Mouse (Mus musculus) kidney, embryonic 16.5 days (tissue): Measurements from ENCODE around the gene Cnih2. TPM values are rescaled to one million over a fixed set of nuclear protein-coding genes. Genes with fewer than 3 reads are reported as not detected.
"Not testable (repeated sequence)": the region's sequence is repeated elsewhere in the genome, so short reads cannot be mapped to it uniquely, and the experiment has no call there.

Experiments
- ATAC-seq: fragments of 200-750 bp; cut with Nextera tagmentation; 2 replicates; pipeline ENCODE4 v1.8.0; 2017; ENCODE audit warnings: moderate TSS enrichment; ENCODE audit not compliant: low FRiP score, low TSS enrichment
- H3K27ac ChIP-seq: fragments of 300-500 bp; sonication (generic); 2 replicates; pipeline ENCODE4 v1.5.1; 2014; ENCODE audit warnings: low read length
- H3K27me3 ChIP-seq: fragments of 300-500 bp; sonication (generic); 2 replicates; pipeline ENCODE4 v1.6.1; 2014; ENCODE audit warnings: low read length, control low read depth, mixed read lengths; ENCODE audit not compliant: insufficient read depth
- H3K36me3 ChIP-seq: fragments of 300-500 bp; sonication (generic); 2 replicates; pipeline ENCODE4 v1.6.1; 2014; ENCODE audit warnings: low read length, control low read depth, mixed read lengths; ENCODE audit not compliant: insufficient read depth
- H3K4me1 ChIP-seq: fragments of 300-500 bp; sonication (generic); 2 replicates; pipeline ENCODE4 v1.6.1; 2014; ENCODE audit warnings: low read length, control low read depth, mixed read lengths; ENCODE audit not compliant: insufficient read depth
- H3K4me2 ChIP-seq: fragments of 300-500 bp; sonication (generic); replicated peaks from 2 replicates; pipeline ENCODE4 v1.6.1; 2014; ENCODE audit warnings: low read depth, low read length
- H3K4me3 ChIP-seq: fragments of 300-500 bp; sonication (generic); 2 replicates; pipeline ENCODE4 v1.5.1; 2014; ENCODE audit warnings: mild to moderate bottlenecking, low read length
- H3K9ac ChIP-seq: fragments of 300-500 bp; sonication (generic); replicated peaks from 2 replicates; pipeline ENCODE4 v1.6.1; 2014; ENCODE audit warnings: low read length
- H3K9me3 ChIP-seq: fragments of 300-500 bp; sonication (generic); 2 replicates; pipeline ENCODE4 v1.6.1; 2016; ENCODE audit warnings: low read length, control low read depth
- WGBS: fragments of 180-500 bp; shearing (Covaris S2); extraction: QIAGEN DNeasy Blood & Tissue Kit; methylation state at CpG from one replicate; pipeline ENCODE4 v1.1.7; 2014; 5-methylcytosine and 5-hydroxymethylcytosine counted together
- polyA plus RNA-seq: library from polyadenylated mRNA; unstranded; fragments of >200 nt; fragmentation: Nextera tagmentation; extraction: Ambion mirVana; gene quantifications from 2 replicates; pipeline ENCODE4 v1.2.1, GENCODE M21; 2015

Gene Cnih2
- polyA plus RNA-seq, 1 experiment from 2014 or later, result 10.8 TPM

DNA sequence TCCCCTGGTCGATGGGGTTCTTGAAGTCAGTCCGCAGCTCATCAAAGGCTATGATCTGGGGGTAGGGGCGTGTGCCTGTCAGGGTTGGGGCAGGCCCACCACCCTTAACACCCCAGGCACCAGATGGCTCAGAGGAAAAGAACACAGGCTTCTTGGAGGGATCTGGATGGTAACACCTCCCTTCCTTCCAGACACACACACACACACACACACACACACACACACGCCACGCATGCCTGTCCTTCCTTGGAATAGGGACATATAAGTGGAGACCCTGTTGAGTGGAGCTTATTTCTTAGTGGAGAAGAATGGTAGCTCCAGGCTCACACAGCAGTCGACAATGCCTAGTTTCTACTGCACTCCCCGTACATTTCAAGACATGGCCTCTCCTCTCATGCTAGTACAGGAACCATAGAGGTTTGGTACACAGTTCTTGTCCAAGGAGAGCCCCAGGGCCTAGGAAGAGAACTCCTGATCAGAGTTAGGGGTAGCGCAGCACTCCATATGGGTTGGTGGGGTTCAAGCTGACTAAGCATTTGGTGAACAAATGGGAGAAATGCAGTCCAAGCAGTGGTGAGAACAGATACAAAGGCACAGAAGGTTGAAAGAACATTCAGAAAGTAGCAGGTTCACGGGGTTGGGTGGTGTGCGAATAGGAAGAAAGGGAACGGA is 3.4 kb downstream of the Cnih2 start:
- Histone ChIP-seq H3K4me2 (no peak overlapping the region), H3K4me3 (no peak overlapping the region), H3K27me3 (no peaks in the 10 kb centered on the region), H3K9ac (no peak overlapping the region), H3K4me1 (peaks cover 39% of the 10 kb centered on the region), H3K9me3 (no peaks in the 10 kb centered on the region), H3K36me3 (peaks cover 28% of the 10 kb centered on the region), H3K27ac (no peak overlapping the region)
- 38% methylated on average over 11 of the region's 11 CpGs for WGBS
- peak; percentile 17; the same call in 1 of the 2 replicates for ATAC-seq

DNA sequence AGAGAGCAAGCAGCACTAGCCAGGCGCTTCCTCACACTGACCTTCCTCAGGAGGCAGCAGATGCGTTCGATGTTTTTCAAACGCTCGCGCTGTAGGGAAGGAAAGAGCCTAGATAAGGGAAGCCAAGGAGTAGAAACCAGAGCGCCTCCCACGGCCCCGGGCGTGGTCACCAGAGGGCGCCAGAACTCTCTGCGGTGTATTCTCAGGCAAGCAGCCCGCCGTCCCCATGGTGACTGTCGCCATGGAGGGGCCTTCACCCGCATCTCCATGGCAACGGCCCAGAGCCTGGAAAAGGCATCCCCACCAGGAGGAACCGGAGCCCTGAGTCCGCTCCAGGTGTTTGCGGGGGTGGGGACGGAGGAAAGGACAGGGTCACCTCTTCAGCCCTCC is 4.1 kb downstream of the Cnih2 start:
- Histone ChIP-seq H3K36me3 (peaks cover 27% of the 10 kb centered on the region), H3K9me3 (no peaks in the 10 kb centered on the region), H3K4me2 (no peak overlapping the region), H3K4me3 (no peak overlapping the region), H3K9ac (0 out of 2 replicates have a peak overlapping the region, but pooled peaks have one; percentile 32), H3K27ac (no peak overlapping the region), H3K4me1 (peaks cover 42% of the 10 kb centered on the region), H3K27me3 (no peaks in the 10 kb centered on the region)
- ATAC-seq, result peak; percentile 27
- under 1% methylated on average over 21 of the region's 21 CpGs for WGBS

DNA sequence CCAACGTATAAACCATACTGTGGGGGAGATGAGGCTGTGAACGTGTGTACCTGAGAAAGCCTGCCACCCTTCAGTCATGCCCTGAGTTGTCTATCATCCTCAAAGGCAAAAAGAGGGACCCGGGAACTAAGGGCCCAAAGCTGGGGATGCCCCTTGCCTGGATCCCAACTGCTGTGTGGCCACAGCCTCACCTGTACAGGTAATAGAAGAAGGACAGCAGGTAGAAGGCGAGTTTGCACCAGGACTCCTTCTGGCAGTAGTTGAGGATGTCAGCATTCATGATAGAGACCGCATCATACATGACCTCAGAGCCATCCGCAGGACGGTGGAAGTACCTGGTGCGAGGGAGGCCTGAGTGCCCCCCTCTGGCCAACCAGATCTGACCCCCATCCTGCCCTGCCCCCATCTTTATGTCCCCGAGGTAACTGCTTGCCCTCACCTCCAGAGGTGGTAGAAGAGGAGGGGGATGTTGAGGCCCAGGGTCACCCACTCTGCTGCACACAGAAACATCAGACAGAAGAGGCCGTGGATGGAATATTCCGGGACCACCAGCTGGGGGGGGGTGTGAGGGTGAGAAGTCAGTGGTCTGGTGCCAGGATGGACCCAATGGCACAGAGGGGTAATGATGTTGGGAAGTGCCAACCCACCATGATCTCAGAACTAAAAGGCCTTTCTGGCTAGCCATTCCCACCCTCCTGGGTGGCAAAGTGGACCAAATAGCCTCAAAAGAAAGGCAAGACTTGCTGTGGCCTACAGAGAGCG is 4.7 kb downstream of the Cnih2 start:
- Histone ChIP-seq H3K4me3 (no peak overlapping the region), H3K4me1 (peaks cover 42% of the 10 kb centered on the region), H3K4me2 (no peak overlapping the region), H3K9me3 (no peaks in the 10 kb centered on the region), H3K36me3 (peaks cover 27% of the 10 kb centered on the region), H3K9ac (0 out of 2 replicates have a peak overlapping the region, but pooled peaks have one; percentile 32), H3K27me3 (no peaks in the 10 kb centered on the region), H3K27ac (no peak overlapping the region)
- no peak for ATAC-seq
- 67% methylated on average over 12 of the region's 12 CpGs for WGBS

DNA sequence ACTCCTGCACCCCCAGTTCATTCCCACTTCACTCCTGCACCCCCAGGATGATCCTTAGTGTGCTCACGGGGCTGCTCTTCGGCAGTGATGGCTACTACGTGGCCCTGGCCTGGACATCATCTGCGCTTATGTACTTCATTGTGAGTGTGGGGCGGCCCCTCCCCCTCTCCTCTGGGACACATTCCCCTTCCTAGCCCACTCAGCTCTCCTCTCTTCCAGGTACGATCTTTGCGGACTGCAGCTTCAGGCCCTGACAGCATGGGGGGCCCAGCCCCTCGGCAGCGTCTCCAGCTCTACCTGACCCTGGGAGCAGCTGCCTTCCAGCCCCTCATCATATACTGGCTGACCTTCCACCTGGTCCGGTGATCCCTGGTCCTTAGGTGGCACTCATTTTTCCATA is 6.2 kb downstream of the Cnih2 start:
- Histone ChIP-seq H3K4me1 (peaks cover 35% of the 10 kb centered on the region), H3K27ac (no peak overlapping the region), H3K4me3 (no peak overlapping the region), H3K27me3 (no peaks in the 10 kb centered on the region), H3K4me2 (no peak overlapping the region), H3K9me3 (no peaks in the 10 kb centered on the region), H3K9ac (no peak overlapping the region), H3K36me3 (peaks cover 27% of the 10 kb centered on the region)
- no peak for ATAC-seq
- WGBS, result 84% methylated on average over 10 of the region's 10 CpGs

DNA sequence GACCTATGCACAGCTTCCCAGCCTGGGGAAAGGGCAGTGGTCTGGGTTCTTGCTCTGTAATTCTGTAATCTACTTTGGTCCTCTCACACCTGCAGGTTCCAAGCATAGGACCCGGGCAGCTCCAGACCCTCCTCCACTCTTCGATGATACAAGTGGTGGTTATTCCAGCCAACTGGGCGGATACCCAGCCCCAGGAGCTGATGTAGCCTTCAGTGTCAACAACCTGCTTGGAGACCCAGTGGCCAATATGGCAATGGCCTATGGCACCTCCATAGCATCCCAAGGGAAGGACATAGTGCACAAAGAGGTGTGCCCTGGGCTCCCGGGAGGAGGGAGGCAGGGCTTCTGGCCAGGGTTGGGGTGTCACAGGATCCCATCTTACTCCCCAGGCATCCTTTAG is 9.0 kb downstream of the Cnih2 start:
- WGBS, result 90% methylated on average over 4 of the region's 4 CpGs
- peaks cover 28% of the 10 kb centered on the region for H3K4me1 ChIP-seq
- peak overlapping the region; percentile 81 for H3K4me3 ChIP-seq
- no peaks in the 10 kb centered on the region for H3K9me3 ChIP-seq
- H3K27ac ChIP-seq, result no peak overlapping the region
- peaks cover 27% of the 10 kb centered on the region for H3K36me3 ChIP-seq
- H3K4me2 ChIP-seq, result peak overlapping the region; percentile 83
- H3K9ac ChIP-seq, result peak overlapping the region; percentile 81; the same call in 1 of the 2 replicates
- H3K27me3 ChIP-seq, result peaks cover 23% of the 10 kb centered on the region
- no peak for ATAC-seq

DNA sequence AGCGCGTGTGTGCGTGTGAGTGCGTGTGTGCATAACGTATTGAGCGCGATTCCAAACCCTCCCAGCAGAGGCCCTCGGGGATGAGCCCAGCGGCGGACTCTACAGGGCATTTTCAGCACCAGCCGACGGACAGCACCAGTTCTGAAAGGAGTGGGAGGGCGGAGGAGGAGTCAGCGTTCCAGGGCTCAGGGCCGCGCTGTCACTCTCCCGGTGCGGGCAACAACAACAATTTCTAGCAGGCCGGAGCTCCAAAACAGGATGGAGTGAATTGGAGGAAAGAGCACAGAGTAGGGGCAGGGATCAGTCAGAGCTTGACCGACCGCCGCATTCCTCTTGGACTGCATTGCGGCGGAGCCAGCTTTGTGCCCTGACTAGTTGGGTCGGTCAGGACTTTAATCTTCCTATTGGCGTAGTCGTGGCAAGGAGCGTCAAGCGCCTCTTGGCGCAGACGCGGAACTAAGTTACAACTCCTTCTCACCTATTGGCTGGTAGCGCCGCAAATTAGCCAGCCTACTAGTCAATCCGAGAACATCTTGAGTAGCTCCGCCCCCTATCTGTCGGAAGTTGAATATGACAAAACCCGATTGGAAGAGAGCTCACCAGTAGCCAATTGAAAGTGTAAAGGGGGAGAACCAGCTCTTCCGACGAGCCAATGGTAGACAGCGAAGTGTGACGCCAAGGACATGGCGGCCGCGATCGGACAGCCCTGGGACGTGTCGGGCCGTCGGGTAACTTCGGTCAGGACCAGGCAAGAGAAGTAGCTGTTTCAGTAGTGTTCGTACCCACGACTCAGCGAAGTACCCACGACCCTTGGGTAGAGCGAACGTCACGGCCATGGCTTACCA is 10.2 kb downstream of the Cnih2 start, which contains the start of gene Yif1a:
Gene Yif1a (plus strand): TSS at position 655 of the 845 bp plus-strand sequence.
- peak within 1 kb of the TSS; percentile 83 for H3K4me2 ChIP-seq
- peak within 1 kb of the TSS; percentile 82 for H3K27ac ChIP-seq
- H3K27me3 ChIP-seq, result peaks cover 35% of the 10 kb centered on the region
- under 1% methylated on average over 58 of the region's 58 CpGs for WGBS
- ATAC-seq, result peak; percentile 97
- H3K9ac ChIP-seq, result peak within 1 kb of the TSS; percentile 81
- H3K4me3 ChIP-seq, result peak within 1 kb of the TSS; percentile 81
- H3K4me1 ChIP-seq, result peaks cover 23% of the 10 kb centered on the region
- H3K36me3 ChIP-seq, result peaks cover 27% of the 10 kb centered on the region
- no peaks in the 10 kb centered on the region for H3K9me3 ChIP-seq

DNA sequence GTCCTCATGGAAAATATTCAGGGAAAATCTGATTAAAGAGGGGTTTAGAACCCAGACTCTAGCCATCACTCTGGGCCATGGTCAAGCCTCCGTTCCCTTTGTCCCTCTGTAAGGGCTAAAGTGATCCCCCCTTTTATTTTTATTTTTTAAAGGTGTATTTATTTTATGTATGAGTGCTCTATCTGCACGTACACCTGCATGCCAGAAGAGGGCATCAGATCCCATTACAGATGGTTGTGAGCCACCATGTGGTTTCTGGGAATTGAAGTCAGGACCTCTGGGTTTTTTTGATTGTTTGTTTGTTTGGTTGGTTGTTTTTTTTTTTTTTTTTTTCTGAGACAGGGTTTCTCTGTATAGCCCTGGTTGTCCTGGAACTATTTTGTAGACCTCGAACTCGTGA is 11.8 kb downstream of the Cnih2 start:
- peaks cover 17% of the 10 kb centered on the region for H3K36me3 ChIP-seq
- H3K4me1 ChIP-seq, result peaks cover 23% of the 10 kb centered on the region
- H3K9me3 ChIP-seq, ATAC-seq, H3K4me2 ChIP-seq, H3K27ac ChIP-seq, H3K9ac ChIP-seq, H3K4me3 ChIP-seq: not testable (repeated sequence)
- 55% methylated on average over 4 of the region's 4 CpGs for WGBS
- H3K27me3 ChIP-seq, result peaks cover 51% of the 10 kb centered on the region

DNA sequence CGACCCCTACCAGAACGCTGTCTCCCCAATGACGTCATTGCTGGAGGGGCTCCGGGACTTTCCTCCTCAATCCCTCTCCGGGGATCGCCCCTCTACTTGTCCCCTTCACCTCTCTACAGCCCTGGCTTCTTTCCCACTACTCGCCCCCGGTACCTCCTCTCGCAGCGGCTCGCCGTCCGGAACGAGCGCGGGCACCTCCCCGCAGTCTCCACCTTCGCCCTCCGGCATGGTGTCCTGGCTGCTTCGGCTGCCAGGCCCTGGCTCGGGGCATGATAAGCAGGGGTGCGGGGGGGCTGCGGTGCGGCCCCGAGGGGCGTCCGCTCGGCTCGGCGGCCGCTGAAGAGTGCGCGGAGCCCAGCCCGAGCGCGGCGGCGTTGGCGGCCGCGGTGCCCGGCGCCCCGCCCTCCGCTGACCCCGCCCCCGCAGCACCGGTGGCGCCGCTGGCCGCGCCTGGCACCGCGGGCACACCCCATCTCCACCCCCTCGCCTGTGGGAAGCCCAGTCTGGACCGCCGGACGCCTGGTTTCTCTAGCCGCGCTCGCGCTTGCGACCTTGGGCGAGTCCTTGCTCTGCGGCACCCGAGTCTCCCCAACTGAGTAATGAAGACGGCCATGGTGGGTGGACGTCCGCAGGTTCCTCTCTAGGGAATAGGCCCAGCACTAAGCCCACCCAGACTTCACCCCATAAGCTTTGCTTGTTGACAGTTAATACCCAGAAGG is 13.0 kb downstream of the Cnih2 start, which contains the start of gene Tmem151a:
Gene Tmem151a (minus strand): TSS at position 387 of the 719 bp plus-strand sequence.
- no peak for ATAC-seq
- Histone ChIP-seq H3K9ac (peak within 1 kb of the TSS; percentile 53; the same call in 1 of the 2 replicates), H3K27me3 (peaks cover 63% of the 10 kb centered on the region), H3K4me3 (peak within 1 kb of the TSS; percentile 52), H3K27ac (no peak within 1 kb of the TSS), H3K4me1 (peaks cover 23% of the 10 kb centered on the region), H3K9me3 (no peaks in the 10 kb centered on the region), H3K4me2 (peak within 1 kb of the TSS; percentile 75), H3K36me3 (peaks cover 9% of the 10 kb centered on the region)
- under 1% methylated on average over 57 of the region's 69 CpGs for WGBS

DNA sequence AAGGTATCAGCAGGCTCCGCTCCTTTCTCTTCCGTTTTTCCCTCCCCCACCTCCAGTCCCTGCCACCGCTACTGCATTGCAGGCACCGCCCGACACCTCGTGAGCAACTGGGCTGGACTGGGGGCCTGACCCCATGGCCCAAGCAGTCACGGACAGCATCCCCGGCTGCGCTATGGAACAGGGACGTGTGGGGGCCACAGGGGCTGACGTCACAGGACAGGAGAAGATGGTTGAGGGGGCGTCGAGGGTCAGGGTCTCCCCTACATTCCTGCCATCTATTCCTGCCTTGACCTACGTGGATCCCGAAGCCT is 13.5 kb downstream of the Cnih2 start:
- Histone ChIP-seq H3K27ac (no peak overlapping the region), H3K9me3 (no peaks in the 10 kb centered on the region), H3K4me3 (peak overlapping the region; percentile 52), H3K27me3 (peaks cover 67% of the 10 kb centered on the region), H3K9ac (no peak overlapping the region), H3K4me2 (peak overlapping the region; percentile 75), H3K4me1 (peaks cover 23% of the 10 kb centered on the region), H3K36me3 (peaks cover 4% of the 10 kb centered on the region)
- ATAC-seq, result no peak
- 6% methylated on average over 15 of the region's 15 CpGs for WGBS
